Mouse (Mus musculus) heart, adult 8-10 months (tissue): ENCODE data around the gene H2afj. TPM values are rescaled to one million over a fixed set of nuclear protein-coding genes. Genes with fewer than 3 reads are reported as not detected.
"Not testable (repeated sequence)": the region's sequence is repeated elsewhere in the genome, so short reads cannot be mapped to it uniquely, and the experiment has no call there.

Experiments
- DNase-seq: peaks from one replicate; pipeline ENCODE4 v3.0.0; 2022; ENCODE audit warnings: low spot score
- total RNA-seq, 4 experiments: library from RNA; stranded (reverse); gene quantifications; 2 replicates each; pipeline ENCODE4 v1.2.4; 2022

Gene H2afj
- 10 to 100 TPM; 20.6 to 35.7 (median 31.6) TPM for total RNA-seq

DNA sequence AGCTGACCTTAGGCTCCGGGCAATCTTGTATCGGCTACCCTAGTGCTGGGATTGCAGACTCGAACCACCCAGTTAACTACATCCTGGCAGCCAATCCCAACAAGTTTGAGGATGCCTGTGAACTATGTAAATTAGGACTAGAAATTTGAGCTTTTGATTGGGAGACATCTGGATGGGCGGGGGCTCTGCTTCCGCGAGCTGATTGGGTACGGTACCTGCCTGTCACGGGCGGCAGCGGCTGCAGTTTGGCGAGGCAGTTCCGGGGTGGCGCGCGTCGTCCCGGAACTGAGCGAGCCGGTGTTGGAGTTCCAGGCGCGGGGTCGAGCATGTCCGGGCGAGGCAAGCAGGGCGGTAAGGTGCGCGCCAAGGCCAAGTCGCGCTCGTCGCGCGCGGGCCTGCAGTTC is at the start of gene H2afj:
Gene H2afj, plus strand, starts transcription at position 231 of the 404 bp plus-strand sequence.
- DNase-seq, result peak; percentile 99

DNA sequence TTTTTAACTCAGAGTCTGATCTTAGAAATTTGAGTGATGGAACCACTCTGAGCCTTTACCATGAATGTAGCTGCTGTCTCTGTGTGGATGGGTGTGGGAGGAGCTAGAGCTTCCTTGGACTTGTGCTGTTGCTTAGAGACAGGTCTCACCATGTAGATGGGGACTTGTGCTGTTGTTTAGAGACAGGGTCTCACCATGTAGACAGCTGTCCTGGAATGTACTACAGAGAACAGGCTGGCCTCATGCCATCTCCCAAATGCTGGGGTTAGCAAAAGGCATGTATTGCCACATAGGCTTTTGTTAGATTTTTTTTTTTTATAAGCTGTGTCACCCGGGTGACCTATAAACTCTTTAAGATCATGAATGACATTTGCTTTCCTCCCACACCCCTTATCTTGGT is 44.1 kb upstream of the H2afj start:
- no peak for DNase-seq

DNA sequence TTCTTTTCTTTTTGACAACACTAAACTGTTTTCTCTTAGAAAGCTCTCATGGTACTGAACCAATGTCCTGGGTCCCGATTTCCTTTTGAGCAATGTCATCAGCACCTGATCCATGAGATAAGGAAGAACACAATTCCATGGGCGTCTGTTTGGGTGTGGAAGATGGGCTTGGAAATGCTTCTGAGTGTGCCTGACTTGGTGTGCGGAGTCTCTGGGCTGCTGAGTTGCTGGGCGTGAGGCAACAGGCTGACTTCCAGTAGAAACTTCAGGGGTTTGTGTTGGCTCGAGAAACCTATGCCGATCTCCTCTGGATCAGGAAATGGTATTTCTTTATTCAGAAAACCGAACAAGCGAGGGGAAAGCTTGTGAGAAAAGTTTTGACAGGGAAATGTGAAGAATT is 38.9 kb upstream of the H2afj start:
- DNase-seq, result no peak

DNA sequence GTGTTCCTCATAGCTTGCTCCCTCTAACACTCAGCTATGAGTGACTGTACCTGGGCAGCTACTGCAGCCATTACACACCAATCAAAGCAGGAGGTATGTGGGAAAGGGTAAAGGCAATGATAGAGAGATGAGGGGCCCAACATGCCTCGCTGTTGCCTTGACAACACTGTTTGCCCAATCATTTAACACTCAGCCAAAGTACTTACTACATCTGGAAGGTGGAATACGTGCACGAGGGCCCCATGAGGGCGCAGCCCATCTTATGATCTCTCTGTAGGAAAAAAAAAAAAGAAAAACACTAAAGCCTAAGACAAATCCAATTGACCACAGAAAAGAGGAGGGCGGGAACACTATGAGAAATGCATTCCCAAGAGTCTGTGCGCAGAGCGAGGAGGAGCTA is 38.2 kb upstream of the H2afj start:
- DNase-seq, result no peak

DNA sequence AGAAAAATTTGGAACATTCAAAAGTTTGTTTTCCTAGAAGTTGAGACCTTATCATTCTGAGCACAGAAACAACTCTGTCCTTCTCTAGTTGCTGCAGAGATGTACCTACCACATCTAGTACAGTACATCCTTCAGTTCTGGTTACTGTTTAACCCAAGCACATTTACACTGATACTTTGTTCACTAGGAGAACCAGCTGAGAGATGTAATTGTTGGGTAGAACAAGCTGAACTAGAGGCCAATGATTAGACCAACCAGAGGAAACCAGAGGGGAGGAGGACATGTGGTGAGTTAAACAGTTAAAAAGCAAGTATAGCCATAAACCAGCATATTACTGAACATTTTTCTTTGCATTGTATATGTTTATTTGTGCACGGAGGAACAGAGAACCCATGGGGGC is 31.7 kb upstream of the H2afj start:
- no peak for DNase-seq

DNA sequence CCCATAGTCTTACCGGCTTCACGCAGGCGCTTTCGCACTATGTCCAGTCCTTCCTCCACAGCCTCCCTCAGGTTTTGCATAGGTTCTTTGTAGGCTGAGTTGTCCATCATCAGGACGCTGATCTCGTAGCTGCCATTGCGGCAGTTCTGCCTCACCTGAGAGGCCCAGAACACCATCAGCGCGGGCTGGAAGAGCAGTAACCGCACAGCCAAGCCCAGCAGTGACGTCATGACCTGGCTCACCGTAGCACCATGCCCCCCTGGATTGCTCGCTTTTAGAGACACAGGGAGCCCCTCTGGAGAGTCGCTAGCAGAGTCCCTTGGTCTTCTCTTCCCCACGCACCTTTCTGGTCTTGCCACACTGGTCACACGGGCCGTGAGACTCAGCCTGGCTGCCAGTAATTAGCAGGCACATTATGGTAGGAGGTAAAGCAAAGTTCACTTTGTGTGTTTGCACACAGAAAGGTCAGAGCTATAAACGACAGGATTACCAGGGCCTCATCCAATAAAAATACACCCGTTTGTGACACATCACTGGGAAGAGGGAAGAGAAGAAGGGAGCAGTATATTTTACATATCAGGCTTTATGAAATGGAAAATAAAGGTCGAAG is 26.6 kb upstream of the H2afj start, which contains the start of gene Gucy2c:
Gene Gucy2c, minus strand, starts transcription at position 389 of the 610 bp plus-strand sequence.
- no peak for DNase-seq

DNA sequence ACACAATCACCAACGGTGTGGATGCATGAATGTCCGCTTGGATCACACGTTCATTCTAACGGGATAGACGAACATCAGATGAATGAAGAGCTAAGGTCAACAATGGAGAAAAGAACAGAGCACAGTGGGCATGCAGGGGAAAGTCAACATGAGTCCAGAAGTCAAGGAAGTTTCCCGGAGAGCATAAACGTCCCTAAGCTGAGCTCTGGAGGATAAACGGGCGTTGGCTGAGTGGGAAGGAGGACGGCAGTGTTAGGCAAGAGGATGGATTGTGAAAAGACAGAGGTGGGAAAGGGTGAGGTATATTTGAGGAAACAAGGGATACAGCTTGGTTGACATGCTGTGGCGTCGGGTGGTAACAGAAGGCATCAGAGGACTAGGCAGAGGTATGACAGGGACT is 25.9 kb upstream of the H2afj start:
- no peak for DNase-seq

DNA sequence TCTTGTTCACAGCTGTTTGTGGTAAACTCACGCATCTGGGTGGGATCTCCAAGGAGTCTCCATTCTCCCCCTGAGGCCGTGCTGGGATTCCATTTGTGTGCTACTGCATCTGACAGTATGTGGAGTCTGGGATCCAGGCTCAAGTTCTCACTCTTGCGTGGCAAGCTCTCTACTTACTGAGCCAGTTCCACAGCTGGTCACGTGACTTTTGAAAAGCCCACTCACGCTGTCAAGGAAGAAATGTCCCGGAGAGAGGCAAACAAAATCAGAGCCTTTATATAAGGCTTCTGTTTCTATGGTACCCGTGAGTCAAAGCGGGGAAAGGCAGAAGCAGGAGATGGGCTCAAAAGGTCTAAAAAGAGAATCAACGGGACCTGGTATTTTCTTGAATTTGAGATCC is 25.3 kb upstream of the H2afj start:
- DNase-seq, result no peak

DNA sequence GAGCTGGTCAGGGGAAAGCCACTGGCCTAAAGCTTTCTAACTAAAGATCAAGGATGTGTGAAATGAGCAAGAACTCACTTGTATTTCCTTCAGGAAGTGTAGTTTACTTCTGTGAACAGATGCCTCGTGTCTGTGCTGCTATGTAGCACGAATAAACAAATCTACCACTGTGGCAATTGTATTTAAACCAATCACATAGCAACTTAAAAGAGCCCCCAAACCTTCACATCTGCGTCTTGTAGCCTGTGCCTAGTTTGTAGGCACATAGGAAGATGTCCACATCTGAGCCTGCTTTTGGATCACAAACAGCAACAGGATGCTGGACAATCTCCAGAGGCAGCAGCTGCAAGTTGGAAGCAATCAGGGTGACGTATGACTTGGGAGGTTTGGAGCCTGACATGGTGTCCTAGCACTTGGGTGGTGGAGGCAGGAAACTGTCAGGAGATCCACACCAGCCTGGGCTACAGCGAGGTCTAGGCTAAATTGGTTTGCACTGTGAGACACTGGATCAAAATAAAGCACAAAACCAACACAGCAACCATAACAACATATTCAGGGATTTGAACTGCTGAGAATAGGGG is 18.6 kb upstream of the H2afj start:
- DNase-seq, result peak; percentile 82

DNA sequence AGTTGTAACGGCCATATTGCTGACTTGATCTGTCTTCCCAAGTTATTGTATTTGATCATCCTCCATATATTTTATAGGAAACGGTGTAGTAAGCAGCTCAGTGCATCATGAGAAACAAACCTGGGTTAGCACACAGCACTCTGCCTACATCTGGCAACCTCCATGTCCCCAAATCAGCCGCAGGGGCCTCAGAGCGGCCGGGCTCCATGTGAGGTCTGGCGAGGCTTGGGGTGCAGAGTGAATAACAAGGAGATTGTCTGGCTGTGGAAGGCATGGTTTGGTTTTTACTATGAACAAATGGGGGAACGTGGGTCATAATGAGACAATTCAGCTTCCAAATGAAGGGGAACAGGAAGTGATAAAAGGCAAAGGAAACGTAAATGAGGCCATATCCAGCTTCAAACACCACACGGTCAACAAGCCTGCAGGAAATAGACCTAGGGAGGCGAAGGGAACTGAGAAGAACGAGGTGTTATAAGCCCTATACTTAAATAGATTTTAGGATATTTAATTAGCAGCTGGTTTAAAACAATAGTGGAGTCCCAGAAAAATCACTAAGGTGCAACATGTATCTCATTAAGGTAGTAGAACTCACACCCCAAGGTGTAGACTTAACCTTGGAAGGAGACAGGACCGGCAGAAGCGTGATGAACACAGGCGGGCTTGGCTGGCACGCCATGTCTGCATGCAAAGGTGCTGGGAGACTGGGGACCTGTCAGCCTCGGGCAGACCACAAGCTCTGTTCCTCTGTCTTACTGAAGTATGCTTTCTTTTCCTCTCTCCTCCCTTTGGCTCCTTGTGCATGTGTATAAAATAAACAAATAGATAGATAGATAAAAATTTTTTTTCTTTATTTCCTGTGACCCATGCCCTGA is 14.9 kb upstream of the H2afj start:
- no peak for DNase-seq

DNA sequence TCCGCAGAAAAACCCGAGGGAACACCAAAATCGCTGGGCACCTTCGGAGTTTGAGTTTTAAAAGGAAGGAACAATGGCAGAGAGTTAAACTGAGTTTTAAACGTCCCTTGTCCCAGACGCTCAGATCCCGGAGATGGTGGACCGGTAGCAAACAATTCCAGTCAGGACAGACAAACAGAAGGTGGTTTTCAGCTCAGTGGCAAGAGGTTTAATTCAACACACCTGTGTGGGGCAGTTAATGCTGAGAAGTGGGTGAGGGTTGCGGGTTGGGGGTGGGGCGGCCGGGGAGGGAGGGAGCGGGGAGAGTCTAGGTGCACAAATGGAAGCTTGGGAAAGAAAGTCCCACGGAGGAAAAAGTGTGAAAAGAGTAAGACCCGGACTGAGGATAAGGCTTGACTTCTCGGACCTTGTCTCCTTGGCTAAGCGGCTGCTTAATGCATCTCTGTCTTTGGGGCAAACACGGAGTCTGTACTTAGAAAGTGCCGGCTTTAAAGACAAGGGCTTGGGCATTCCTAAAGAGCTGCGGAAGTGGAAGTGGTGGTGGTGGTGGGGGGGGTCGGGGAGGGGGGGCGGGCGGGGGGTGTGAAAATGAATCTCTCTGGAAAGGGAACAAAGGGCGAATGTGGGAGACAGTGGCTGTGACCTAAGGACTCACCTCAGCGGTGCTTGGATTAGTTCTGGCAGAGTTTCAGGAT is 14.1 kb upstream of the H2afj start:
- no peak for DNase-seq

DNA sequence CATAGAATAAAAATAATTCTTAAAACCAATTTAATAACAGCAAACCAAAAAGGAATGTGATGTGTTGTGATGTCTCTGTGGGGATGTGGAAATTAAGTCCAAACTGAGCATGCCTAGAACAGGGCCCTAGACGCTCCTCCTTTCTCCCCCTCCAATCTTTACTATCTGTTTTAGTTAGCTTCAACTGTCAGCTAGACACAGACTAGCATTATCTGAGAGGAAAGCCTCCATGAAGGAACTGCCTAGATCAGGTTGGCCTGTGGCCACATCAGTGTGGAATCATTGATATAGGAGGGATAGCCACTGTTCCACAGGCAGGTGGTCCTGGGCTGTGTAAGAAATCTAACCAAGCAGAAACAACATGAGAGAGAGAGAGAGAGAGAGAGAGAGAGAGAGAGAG is 12.9 kb upstream of the H2afj start:
- no peak for DNase-seq

DNA sequence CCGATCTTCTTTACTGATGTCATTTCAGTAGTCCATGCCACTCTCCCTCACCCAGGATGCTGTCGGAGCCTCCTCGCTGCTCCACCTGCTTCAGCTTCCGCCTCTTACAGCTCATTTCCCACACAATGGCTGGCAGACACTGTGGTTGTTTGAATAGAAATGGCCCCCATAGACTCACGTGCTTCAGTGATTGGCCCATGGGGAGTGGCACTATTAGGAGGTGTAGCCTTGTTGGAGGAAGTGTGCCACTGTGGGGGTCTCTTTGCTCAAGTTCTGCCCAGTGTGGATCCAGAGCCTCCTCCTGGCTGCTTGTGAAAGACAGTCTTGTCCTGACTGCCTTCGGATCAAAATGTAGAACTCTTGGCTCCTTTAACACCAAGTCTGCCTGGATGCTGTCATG is 12.2 kb upstream of the H2afj start:
- DNase-seq, result no peak

DNA sequence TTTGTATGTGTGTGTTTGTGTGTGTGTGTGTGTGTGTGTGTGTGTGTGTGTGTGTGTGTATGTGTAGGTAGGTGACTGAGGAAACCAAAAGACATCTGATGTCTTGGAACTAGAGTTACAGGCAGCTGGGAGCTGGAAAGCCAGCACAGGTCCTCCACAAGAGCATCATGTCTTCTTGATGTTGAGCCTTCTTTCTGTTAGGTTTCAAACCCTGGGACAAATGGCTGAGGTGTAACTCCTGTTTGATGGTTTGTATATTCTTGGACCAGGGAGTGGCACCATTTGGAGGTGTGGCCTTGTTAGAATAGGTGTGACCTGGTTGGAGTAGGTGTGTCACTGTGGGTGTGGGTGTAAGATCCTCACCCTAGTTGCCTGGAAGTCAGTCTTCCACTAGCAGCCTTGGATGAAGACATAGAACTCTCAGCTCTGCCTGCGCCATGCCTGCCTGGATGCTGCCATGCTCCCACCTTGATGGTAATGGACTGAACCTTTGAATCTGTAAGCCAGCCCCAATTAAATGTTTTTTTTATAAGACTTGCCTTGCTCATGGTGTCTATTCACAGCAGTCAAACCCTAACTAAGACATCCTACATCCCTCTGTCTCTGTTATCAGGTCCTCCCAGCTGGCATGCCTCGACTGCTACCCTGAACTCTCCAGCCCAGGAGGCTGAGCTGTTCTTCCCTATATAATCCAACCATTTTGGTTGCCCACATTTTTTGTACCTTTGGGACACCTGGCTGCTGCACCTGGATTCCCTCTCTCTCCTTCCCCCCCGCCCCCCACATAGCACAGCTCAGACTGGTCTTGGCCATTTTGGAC is 10.0 kb upstream of the H2afj start:
- DNase-seq, result not testable (repeated sequence)

DNA sequence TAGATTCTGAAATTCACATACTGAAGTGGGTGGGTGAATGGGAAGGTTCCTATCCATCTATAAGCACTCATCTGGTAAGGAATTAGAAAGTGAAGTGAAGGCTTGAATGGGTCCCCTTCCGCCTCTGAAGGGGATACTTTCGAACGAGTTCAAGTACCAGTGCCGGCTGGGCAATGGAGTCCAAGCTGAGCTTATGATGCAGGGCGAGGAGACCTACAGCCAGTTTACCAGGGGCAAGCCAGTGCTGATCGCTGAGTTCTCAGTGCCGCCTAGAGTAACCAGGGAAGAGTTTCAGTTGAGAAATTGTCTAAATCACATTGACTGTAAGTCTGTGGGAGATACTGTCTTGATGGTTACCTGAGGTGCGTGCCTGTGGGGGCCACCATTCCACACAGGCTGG is 7.3 kb upstream of the H2afj start:
- no peak for DNase-seq

DNA sequence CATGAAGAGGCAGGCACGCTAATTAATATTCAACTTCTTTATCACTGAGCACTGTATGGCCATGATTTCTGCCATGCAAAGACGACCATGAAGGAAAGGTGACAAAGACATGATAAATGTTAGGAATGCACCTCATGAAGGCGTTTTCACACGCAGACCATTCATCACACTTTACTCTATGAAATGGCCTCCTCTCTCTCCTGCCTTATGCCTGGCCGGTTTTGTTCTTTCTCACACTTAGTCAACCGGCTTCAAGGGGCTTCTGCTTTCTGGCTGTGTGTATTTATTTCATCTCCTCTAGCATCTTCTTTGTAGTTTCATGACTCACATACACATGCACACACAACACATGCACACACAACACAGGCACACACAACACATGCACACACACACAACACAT is 6.8 kb upstream of the H2afj start:
- DNase-seq, result no peak

DNA sequence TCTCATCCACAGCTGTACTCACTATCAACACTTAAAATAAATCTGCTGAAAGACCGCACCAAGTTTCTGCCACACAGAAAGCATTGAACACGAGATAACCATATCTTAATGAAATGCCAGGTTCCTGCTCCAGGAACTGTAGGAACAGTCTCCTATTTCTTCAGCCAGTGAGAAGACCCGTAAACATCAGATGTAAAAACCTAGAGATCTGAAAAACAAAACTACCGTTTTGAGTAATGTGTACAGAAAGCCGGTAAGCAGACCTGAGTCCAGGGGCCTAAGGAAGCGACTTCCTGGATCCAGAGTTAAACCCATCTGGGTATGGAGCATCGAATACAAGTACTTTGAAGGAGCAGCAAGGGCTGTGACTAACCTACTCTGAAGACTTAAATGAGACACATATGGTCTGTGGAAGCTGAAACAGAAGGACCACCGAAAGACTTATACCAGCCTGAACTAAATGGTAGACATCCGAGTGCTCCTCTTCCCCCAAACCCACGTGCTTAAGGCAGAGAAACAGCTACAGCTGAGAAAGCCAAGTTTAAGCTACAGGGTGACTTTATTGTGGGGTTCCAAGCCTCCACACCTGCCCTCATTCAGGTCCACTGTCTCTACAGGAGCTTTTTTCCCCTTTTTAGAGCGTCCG is 4.8 kb upstream of the H2afj start:
- no peak for DNase-seq

DNA sequence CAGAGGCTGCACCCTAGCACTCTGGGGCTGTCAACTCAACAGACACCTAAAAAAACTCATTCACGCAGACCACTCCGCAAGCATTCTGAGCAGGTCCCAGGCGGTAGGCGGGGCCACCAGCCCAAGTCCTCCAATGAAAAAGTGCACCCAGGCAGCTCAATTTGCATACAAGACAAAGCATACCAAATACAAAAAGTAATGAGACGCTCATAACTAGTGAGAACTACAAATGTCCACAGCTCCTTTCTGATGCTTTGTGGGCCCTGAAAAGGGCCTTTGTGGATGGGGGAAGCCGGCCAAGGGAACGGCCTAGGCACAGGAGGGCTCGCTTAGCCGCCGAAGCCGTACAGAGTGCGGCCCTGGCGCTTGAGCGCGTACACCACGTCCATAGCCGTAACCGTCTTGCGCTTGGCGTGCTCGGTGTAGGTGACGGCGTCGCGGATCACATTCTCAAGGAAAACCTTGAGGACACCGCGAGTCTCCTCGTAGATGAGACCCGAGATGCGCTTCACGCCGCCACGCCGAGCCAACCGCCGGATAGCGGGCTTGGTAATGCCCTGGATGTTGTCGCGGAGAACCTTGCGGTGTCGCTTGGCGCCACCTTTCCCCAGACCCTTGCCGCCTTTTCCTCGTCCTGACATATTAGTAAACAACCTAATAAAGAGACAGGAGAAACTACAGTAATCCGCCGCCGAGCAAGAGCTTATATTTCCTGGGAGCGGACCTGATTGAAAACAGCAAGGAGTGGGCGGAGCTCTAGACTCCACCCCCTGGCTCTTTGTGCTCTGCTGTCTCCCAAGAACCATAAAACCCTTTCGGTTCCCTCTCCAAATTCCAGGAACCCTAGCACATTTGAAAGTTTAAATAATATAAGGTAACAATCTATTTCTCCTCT is 4.1 kb upstream of the H2afj start, which contains the start of gene Hist4h4:
Gene Hist4h4, minus strand, starts transcription at position 677 of the 895 bp plus-strand sequence.
- peak; percentile 98 for DNase-seq

DNA sequence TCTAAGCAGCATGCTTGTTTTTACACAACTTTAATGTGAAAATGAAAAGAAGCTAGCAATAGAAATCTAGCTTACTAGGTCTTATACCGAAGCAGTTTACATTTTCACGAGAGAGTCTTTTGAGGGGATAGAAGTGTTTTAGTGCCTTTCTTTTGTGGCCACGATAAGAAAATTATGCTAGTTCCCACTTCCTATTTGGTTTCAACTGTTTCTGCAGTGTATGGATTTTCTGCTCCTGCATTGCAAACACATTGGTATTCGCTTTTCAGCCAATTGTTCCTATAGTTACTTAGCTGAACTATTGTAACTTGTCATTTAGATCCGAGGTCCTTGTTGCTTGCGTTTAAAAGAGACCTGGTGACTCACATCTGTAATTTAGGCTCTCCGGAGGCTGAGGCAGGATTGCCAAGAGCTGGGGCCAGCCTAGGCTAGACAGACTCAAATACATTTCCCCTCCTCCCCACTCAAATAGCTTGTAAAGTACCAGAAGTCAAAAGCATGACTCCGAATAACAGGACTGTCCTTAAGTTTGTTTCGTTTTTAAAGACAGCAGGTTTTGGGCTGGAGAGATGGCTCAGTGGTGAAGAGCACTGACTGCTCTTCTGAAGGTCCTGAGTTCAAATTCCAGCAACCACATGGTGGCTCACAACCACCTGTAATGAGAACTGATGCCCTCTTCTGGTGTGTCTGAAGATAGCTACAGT is 3.2 kb upstream of the H2afj start:
- DNase-seq, result no peak
